Mouse (Mus musculus): Measurements from ENCODE around the gene Smarcd2. TPM values are rescaled to one million over a fixed set of nuclear protein-coding genes. Genes with fewer than 3 reads are reported as not detected.

The Smarcd2 gene
- polyA plus RNA-seq (2014; fragmentation: Illumina TruSeq; extraction: RNeasy Lipid Tissue Mini Kit (QIAGEN cat#74804)): 12.7 TPM

DNA sequence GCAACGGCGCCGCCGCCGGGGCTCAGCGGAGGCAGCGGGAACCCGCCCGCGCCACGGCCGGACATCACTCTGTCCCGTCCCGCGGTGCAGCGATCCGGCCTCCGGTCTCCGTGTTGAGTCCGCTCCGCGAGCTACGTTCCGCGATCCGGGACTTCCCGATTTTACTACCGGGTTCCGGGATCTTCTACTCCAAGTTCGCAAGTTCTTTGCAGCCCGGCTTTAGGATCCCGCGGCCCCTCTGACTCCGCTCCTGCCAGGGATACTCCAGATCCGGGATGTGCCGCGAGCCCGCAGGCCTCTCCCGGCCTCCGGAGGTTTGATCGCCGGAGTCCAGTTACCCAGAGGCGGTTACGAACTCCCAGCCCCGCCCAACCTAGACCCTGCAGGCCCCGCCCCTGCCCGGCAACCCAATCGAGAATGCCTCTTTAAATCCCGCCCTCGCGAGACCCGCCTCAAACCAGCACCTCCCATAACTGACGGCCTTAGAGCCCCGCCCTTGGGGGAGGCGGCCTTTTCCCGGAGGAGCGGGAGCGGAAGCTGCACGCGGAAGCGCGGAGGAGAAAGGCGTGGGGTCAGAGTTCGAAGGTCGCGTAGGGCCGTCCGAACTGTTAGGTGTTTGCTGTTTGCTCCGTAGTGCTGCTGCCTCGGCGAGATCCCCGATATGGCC, at the start of gene Smarcd2:
Smarcd2 (minus strand) TSS at position 329 of the 667 bp plus-strand sequence.

DNA sequence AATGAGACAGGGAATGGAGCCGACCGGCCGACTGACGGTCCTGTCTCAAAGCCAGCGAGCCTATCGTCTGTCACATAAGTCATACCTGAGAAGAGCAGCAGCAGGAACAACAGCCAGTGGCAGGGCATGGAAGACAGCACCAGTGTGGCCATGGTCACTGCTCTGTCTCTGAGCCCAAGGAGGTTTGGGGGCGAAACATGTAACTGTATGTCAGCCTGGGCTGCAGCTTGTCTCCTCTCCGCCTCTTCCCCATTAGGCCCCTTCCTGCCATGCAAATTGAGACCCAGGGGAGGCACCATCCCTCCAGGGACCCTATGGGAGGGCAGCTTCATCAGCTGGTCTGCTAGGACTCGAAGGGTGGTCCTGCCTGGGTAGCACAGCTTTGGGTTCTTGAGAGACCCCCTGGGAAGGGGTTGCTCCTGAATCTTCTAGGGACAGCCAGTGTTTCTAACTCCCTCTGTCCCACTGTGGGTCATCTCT, 41.6 kb upstream of the Smarcd2 start, which contains the start of gene Cd79b:
Cd79b (minus strand) TSS at position 430 of the 480 bp plus-strand sequence.

GRCm38 (mm10) chr11:106301765-106302164, 29.0 kb upstream of the Smarcd2 start, which contains the start of gene Gh:
Gene Gh (minus strand): TSS chr11:106301865.

GRCm38 (mm10) chr11:106276454-106276853, 3.7 kb upstream of the Smarcd2 start, which contains the start of gene Tcam1:
Gene Tcam1 (plus strand): TSS chr11:106276672.

DNA sequence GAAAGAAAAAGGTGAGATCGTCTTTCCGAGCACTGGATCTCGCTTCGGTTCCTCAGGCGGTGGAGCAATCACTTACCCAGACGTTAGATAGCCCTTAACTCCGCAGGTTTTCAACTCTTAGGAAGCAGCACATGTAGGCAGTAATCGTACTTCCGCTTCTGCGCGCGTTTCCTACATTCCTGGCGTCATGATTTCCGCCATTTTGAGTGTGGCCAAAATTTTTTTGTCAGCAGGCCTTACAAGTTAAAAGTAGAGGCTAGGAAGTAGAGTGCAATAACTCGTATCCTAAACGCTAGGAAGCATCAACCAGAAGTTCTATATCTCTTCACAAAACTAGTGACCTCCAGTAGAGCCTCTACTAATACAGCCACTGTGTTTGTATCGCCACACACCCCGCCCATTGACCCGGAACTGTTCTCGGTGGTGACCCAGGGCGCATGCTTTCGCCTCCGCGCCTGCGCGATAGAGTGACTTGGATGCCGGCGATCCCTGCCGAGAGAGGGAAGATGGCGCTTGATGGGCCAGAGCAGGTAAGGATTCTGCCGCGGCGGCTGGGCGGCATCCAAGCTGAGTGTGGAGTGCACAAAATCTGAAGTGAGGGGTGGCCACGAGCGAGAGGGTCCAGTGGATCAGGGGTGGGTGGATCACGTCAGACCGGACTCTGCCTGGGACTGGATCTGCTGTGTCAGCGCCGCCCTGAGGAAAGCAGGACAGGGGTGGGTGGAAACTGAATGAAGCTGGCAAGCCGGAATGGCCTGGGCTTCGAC, 16.9 kb downstream of the Smarcd2 start, which contains the start of the genes Ftsj3 and Psmc5:
Ftsj3 (minus strand) TSS at position 395 of the 767 bp plus-strand sequence.
Psmc5 (plus strand) TSS at position 470 of the 767 bp plus-strand sequence.

DNA sequence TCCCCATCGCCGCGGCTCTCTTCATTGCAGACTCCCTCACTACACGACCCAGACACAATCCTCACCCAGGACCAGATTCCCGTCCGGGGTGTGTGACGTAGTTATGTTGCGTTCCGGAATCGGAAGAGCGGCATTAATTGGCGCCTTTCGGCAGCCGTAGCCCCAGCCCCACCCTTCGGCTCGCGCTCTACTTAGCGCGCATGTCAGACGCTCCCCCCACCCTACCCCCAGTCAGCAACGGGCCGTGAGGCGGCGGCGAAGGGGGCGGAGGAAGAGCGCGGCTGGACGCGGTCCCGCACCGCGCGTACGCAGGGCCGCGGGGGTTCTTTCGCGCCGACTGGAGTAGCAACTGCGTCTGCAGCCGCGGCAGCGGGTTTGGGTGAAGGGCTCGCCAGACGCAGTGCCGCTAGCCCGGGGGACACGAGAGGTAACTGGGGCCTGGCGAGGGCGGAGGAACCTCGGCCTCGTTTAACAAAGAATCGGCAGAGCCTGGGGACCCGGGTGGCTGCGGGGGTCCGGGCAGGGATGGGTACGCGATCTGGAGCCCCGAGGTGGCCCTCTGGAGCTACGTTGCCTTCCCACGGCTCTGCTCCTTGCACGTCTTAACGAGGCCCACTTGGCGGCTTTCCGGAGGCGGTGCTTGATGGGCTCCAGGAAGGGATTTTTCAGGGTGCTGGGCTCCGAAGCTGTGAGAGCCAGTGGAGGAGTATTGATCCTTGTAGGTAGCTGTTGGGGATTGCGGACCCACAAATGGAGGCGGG, 55.9 kb downstream of the Smarcd2 start, which contains the start of gene Ddx42:
Ddx42 (plus strand) TSS at position 197 of the 761 bp plus-strand sequence.

GRCm38 (mm10) chr11:106215927-106216729, 56.6 kb downstream of the Smarcd2 start, which contains the start of gene Ccdc47:
Gene Ccdc47 (minus strand): TSS chr11:106216344.

Other genes starting within 250 kb of the Smarcd2 start
- gene Dcaf7, start 236.1 kb downstream of the Smarcd2 start, polyA plus RNA-seq (2014; fragmentation: Illumina TruSeq; extraction: RNeasy Lipid Tissue Mini Kit (QIAGEN cat#74804)): 49.1 TPM
- 6.9 TPM for gene Taco1, start 206.9 kb downstream of the Smarcd2 start, polyA plus RNA-seq (2014; fragmentation: Illumina TruSeq; extraction: RNeasy Lipid Tissue Mini Kit (QIAGEN cat#74804))
- 10.9 TPM for gene Map3k3, start 188.4 kb downstream of the Smarcd2 start, polyA plus RNA-seq (2014; fragmentation: Illumina TruSeq; extraction: RNeasy Lipid Tissue Mini Kit (QIAGEN cat#74804))
- not detected for gene Gm10840, start 112.1 kb downstream of the Smarcd2 start, polyA plus RNA-seq (2014; fragmentation: Illumina TruSeq; extraction: RNeasy Lipid Tissue Mini Kit (QIAGEN cat#74804))
- gene Limd2, start 112.1 kb downstream of the Smarcd2 start, polyA plus RNA-seq (2014; fragmentation: Illumina TruSeq; extraction: RNeasy Lipid Tissue Mini Kit (QIAGEN cat#74804)): 2.9 TPM
- gene Strada, start 70.8 kb downstream of the Smarcd2 start, polyA plus RNA-seq (2014; fragmentation: Illumina TruSeq; extraction: RNeasy Lipid Tissue Mini Kit (QIAGEN cat#74804)): 13.3 TPM
- gene Ccdc47, start 56.6 kb downstream of the Smarcd2 start, polyA plus RNA-seq (2014; fragmentation: Illumina TruSeq; extraction: RNeasy Lipid Tissue Mini Kit (QIAGEN cat#74804)): 161 TPM
- 70.3 TPM for gene Ddx42, start 56.0 kb downstream of the Smarcd2 start, polyA plus RNA-seq (2014; fragmentation: Illumina TruSeq; extraction: RNeasy Lipid Tissue Mini Kit (QIAGEN cat#74804))
- 23.5 TPM for gene Ftsj3, start 16.9 kb downstream of the Smarcd2 start, polyA plus RNA-seq (2014; fragmentation: Illumina TruSeq; extraction: RNeasy Lipid Tissue Mini Kit (QIAGEN cat#74804))
- gene Psmc5, start 16.8 kb downstream of the Smarcd2 start, polyA plus RNA-seq (2014; fragmentation: Illumina TruSeq; extraction: RNeasy Lipid Tissue Mini Kit (QIAGEN cat#74804)): 23.1 TPM
- not detected for gene Tcam1, start 3.7 kb upstream of the Smarcd2 start, polyA plus RNA-seq (2014; fragmentation: Illumina TruSeq; extraction: RNeasy Lipid Tissue Mini Kit (QIAGEN cat#74804))
- not detected for gene Gh, start 28.9 kb upstream of the Smarcd2 start, polyA plus RNA-seq (2014; fragmentation: Illumina TruSeq; extraction: RNeasy Lipid Tissue Mini Kit (QIAGEN cat#74804))
- not detected for gene Cd79b, start 41.8 kb upstream of the Smarcd2 start, polyA plus RNA-seq (2014; fragmentation: Illumina TruSeq; extraction: RNeasy Lipid Tissue Mini Kit (QIAGEN cat#74804))
- gene Scn4a, start 80.3 kb upstream of the Smarcd2 start, polyA plus RNA-seq (2014; fragmentation: Illumina TruSeq; extraction: RNeasy Lipid Tissue Mini Kit (QIAGEN cat#74804)): not detected
- not detected for gene Prr29, start 92.5 kb upstream of the Smarcd2 start, polyA plus RNA-seq (2014; fragmentation: Illumina TruSeq; extraction: RNeasy Lipid Tissue Mini Kit (QIAGEN cat#74804))
- 0.94 TPM for gene Icam2, start 115.1 kb upstream of the Smarcd2 start, polyA plus RNA-seq (2014; fragmentation: Illumina TruSeq; extraction: RNeasy Lipid Tissue Mini Kit (QIAGEN cat#74804))
- gene Ern1, start 214.9 kb upstream of the Smarcd2 start, polyA plus RNA-seq (2014; fragmentation: Illumina TruSeq; extraction: RNeasy Lipid Tissue Mini Kit (QIAGEN cat#74804)): 48.7 TPM